Mouse (Mus musculus) gastrocnemius, adult 2 months (tissue): Measurements from ENCODE around the gene Rhbdl1. TPM values are rescaled to one million over a fixed set of nuclear protein-coding genes. Genes with fewer than 3 reads are reported as not detected.
A peak's percentile ranks its signal among the peaks of the same experiment; 100 is the strongest.

Experiments
- DNase-seq: peaks from one replicate; pipeline ENCODE4 v3.0.0; 2022
- H3K27ac ChIP-seq: fragments of 200-600 bp; 2 replicates; pipeline ENCODE4 v1.8.1; 2022; ENCODE audit warnings: mild to moderate bottlenecking
- H3K4me3 ChIP-seq: fragments of 200-600 bp; 2 replicates; pipeline ENCODE4 v1.8.1; 2022; ENCODE audit warnings: mild to moderate bottlenecking, moderate library complexity
- CTCF ChIP-seq: fragments of 200-600 bp; IDR thresholded peaks from 2 replicates; pipeline ENCODE4 v1.8.1; 2022; ENCODE audit warnings: antibody characterized with exemption, mild to moderate bottlenecking, moderate library complexity
- intact Hi-C: fragments of 180-260 bp; cut with DNase I; formaldehyde crosslinking; loops from one replicate; pipeline ENCODE4 v1.15.1; 2025
- total RNA-seq, 2 experiments: library from RNA; stranded (reverse); gene quantifications; 2 replicates each; pipeline ENCODE4 v1.2.3; 2021

The Rhbdl1 gene
- total RNA-seq, 2 experiments from 2014 or later = 17.2 to 20.2 TPM

- intact Hi-C loops = loop anchor here (5.0 kb wide), 1 partner anchor 36 kb away; the partner anchor contains the start of gene Stub1
- H3K27ac ChIP-seq = peak within 1 kb of the TSS; percentile 99
- TF ChIP-seq CTCF = 0 out of 2 replicates have a peak, but pooled peaks have one; percentile 11
Observed at GRCm38 (mm10) chr17:25868601-25869191, 31.6 kb upstream of the Rhbdl1 start, which contains the start of gene Mcrip2. Gene Mcrip2 (minus strand): TSS chr17:25868764.

GRCm38 (mm10) chr17:25867836-25868600 lies 30.9 kb upstream of the Rhbdl1 start:
- DNase-seq = peak; percentile 84
- no peak for TF ChIP-seq CTCF
- Histone ChIP-seq H3K4me3 (peak overlapping the region; percentile 85), H3K27ac (peak overlapping the region; percentile 99)
- intact Hi-C loops = loop anchor here (5.0 kb wide), 1 partner anchor 36 kb away; the partner anchor contains the start of gene Stub1

More at GRCm38 (mm10) chr17:25868601-25869191, 31.6 kb upstream of the Rhbdl1 start, which contains the start of gene Mcrip2:
- DNase-seq = peak; percentile 92
- peak within 1 kb of the TSS; percentile 85 for H3K4me3 ChIP-seq

- Histone ChIP-seq H3K27ac (peak overlapping the region; percentile 99), H3K4me3 (peak overlapping the region; percentile 85)
- DNase-seq = no peak
- TF ChIP-seq CTCF = no peak
- intact Hi-C loops = loop anchor here (5.0 kb wide), 1 partner anchor 35 kb away; the partner anchor contains the start of gene Stub1
Observed at GRCm38 (mm10) chr17:25867509-25867835, 30.4 kb upstream of the Rhbdl1 start.

- Histone ChIP-seq H3K4me3 (peak overlapping the region; percentile 85), H3K27ac (peak overlapping the region; percentile 99)
- DNase-seq = no peak
- intact Hi-C loops = loop anchor here (5.0 kb wide), 1 partner anchor 34 kb away; the partner anchor contains the start of gene Stub1
- TF ChIP-seq CTCF = no peak
Observed at GRCm38 (mm10) chr17:25866172-25866571, 29.1 kb upstream of the Rhbdl1 start.

GRCm38 (mm10) chr17:25865288-25865687 lies 28.2 kb upstream of the Rhbdl1 start:
- Histone ChIP-seq H3K4me3 (peak overlapping the region; percentile 21), H3K27ac (peak overlapping the region; percentile 99; the same call in 1 of the 2 replicates)
- intact Hi-C loops = loop anchor here (5.0 kb wide), 1 partner anchor 33 kb away; the partner anchor contains the start of gene Stub1
- no peak for TF ChIP-seq CTCF
- no peak for DNase-seq

GRCm38 (mm10) chr17:25864311-25864710 lies 27.2 kb upstream of the Rhbdl1 start:
- H3K4me3 ChIP-seq = no peak overlapping the region
- TF ChIP-seq CTCF = no peak
- H3K27ac ChIP-seq = no peak overlapping the region
- intact Hi-C loops = no loop called here
- peak; percentile 24 for DNase-seq

GRCm38 (mm10) chr17:25863681-25864080 lies 26.6 kb upstream of the Rhbdl1 start:
- intact Hi-C loops = no loop called here
- H3K27ac ChIP-seq = no peak overlapping the region
- no peak for TF ChIP-seq CTCF
- no peak overlapping the region for H3K4me3 ChIP-seq
- DNase-seq = peak; percentile 26

- H3K27ac ChIP-seq = peak overlapping the region; percentile 94
- intact Hi-C loops = loop anchor here (2.0 kb wide), 1 partner anchor 17 kb away; the partner anchor contains the start of gene Rhot2
- H3K4me3 ChIP-seq = peak overlapping the region; percentile 93
- TF ChIP-seq CTCF = no peak
- DNase-seq = no peak
Observed at GRCm38 (mm10) chr17:25861704-25862612, 24.9 kb upstream of the Rhbdl1 start.

GRCm38 (mm10) chr17:25860832-25861703 lies 24.0 kb upstream of the Rhbdl1 start, which contains the start of gene Wdr90:
Gene Wdr90 (minus strand): TSS chr17:25861501.
- intact Hi-C loops = loop anchor here (2.0 kb wide), 1 partner anchor 16 kb away; the partner anchor contains the start of gene Rhot2
- peak within 1 kb of the TSS; percentile 94 for H3K27ac ChIP-seq
- peak; percentile 37; the same call in 1 of the 2 replicates for TF ChIP-seq CTCF
- H3K4me3 ChIP-seq = peak within 1 kb of the TSS; percentile 93
- peak; percentile 94 for DNase-seq

GRCm38 (mm10) chr17:25860229-25860628 lies 23.1 kb upstream of the Rhbdl1 start:
- intact Hi-C loops = loop anchor here (2.0 kb wide), 1 partner anchor 15 kb away; the partner anchor contains the start of gene Rhot2
- no peak overlapping the region for H3K4me3 ChIP-seq
- TF ChIP-seq CTCF = no peak
- no peak for DNase-seq
- H3K27ac ChIP-seq = no peak overlapping the region

GRCm38 (mm10) chr17:25844396-25844901 lies 7.4 kb upstream of the Rhbdl1 start, which contains the start of gene Rhot2:
Gene Rhot2 (minus strand): TSS chr17:25844851.
- intact Hi-C loops = loop anchor here (2.0 kb wide), 1 partner anchor 16 kb away; the partner anchor contains the start of gene Wdr90
- DNase-seq = peak; percentile 98
- Histone ChIP-seq H3K4me3 (peak within 1 kb of the TSS; percentile 98), H3K27ac (peak within 1 kb of the TSS; percentile 97)
- TF ChIP-seq CTCF = peak; percentile 59
